Mouse (Mus musculus) CH12.LX (cell line): ENCODE measurements around the gene Ovca2.

Source experiments
- CHD2 ChIP-seq: IDR thresholded peaks from 2 replicates; pipeline ENCODE4 v1.6.1; 2011; ENCODE audit warnings: low read length, improper control_type of control experiment
- CTCF ChIP-seq, 2 experiments: IDR thresholded peaks in 1 of 2; conservative IDR thresholded peaks in 1 of 2; 2 replicates each; pipeline ENCODE4 v1.5.1; 2011 to 2012; ENCODE audit warnings: low read depth in 2 of 2, low read length in 2 of 2, improper control_type of control experiment in 1 of 2, inconsistent platforms in 1 of 2, mild to moderate bottlenecking in 1 of 2, moderate library complexity in 1 of 2
- ELF1 ChIP-seq: IDR thresholded peaks from 2 replicates; pipeline ENCODE4 v1.6.1; 2014; ENCODE audit warnings: low read depth, mild to moderate bottlenecking, inconsistent platforms, low read length, improper control_type of control experiment
- EP300 ChIP-seq: IDR thresholded peaks from 2 replicates; pipeline ENCODE4 v1.6.1; 2011; ENCODE audit warnings: low read length, improper control_type of control experiment
- GABPA ChIP-seq: IDR thresholded peaks from 2 replicates; pipeline ENCODE4 v1.6.1; 2012; ENCODE audit warnings: low read depth, low read length, improper control_type of control experiment, inconsistent platforms; ENCODE audit not compliant: insufficient replicate concordance
- KAT2A ChIP-seq: IDR thresholded peaks from 2 replicates; pipeline ENCODE4 v1.6.1; 2012; ENCODE audit warnings: low read length, improper control_type of control experiment, inconsistent platforms; ENCODE audit not compliant: insufficient replicate concordance
- MAZ ChIP-seq: IDR thresholded peaks from 2 replicates; pipeline ENCODE4 v1.6.1; 2012; ENCODE audit warnings: low read depth, mild to moderate bottlenecking, inconsistent platforms, low read length, improper control_type of control experiment, moderate library complexity
- POLR2A ChIP-seq: IDR thresholded peaks from 2 replicates; pipeline ENCODE4 v1.6.1; 2011; ENCODE audit warnings: low read depth, mild to moderate bottlenecking, improper control_type of control experiment, low read length
- RAD21 ChIP-seq: IDR thresholded peaks from 2 replicates; pipeline ENCODE4 v1.6.1; 2011; ENCODE audit warnings: low read depth, mild to moderate bottlenecking, low read length, improper control_type of control experiment, moderate library complexity
- UBTF ChIP-seq: IDR thresholded peaks from 2 replicates; pipeline ENCODE4 v1.6.1; 2012; ENCODE audit warnings: low read depth, mild to moderate bottlenecking, inconsistent platforms, low read length, improper control_type of control experiment, moderate library complexity
- ZKSCAN1 ChIP-seq: IDR thresholded peaks from 2 replicates; pipeline ENCODE4 v1.6.1; 2012; ENCODE audit warnings: low read depth, inconsistent platforms, low read length, improper control_type of control experiment, borderline replicate concordance
- ZNF384 ChIP-seq: IDR thresholded peaks from 2 replicates; pipeline ENCODE4 v1.6.1; 2012; ENCODE audit warnings: low read depth, low read length, improper control_type of control experiment, inconsistent platforms

DNA sequence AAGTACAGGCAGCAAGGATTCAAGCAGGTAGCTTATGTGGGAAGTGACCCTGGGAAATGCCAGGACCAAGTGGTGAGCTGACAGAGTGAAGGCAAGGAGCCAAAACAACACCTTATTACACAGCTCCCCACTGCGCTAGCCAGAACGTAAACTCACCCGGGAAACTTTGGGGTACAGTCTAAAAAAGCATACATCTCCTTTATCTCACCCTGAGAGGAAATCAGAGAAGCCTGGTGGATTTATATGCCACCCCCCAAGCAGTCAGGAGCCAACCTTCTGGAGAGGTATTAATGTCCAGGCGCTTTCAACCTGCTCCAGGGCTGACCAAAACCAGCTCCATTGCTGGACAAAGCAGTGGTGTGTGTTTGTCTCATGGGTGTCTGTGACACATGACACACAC, 25.3 kb upstream of the Ovca2 start:
- TF ChIP-seq EP300, result no peak
- TF ChIP-seq CTCF (conservative IDR thresholded peaks at IDR 0.05 in 1 of 2, IDR thresholded peaks at IDR 0.05 in 1 of 2; ENCODE audit: low read depth in 2 of 2, low read length in 2 of 2), result no peak
- no peak for TF ChIP-seq ZNF384
- no peak for TF ChIP-seq POLR2A
- TF ChIP-seq ZKSCAN1, result no peak
- no peak for TF ChIP-seq KAT2A
- no peak for TF ChIP-seq MAZ
- no peak for TF ChIP-seq GABPA
- TF ChIP-seq CHD2, result no peak
- TF ChIP-seq RAD21, result no peak
- no peak for TF ChIP-seq ELF1
- no peak for TF ChIP-seq UBTF
